Mouse (Mus musculus): ENCODE results near the gene Gfi1. TPM values are rescaled to one million over a fixed set of nuclear protein-coding genes. Genes with fewer than 3 reads are reported as not detected.

Gfi1 gene
- total RNA-seq, 2 experiments from 2014 or later, result not detected

GRCm38 (mm10) chr5:107722661-107723532 lies 2.9 kb downstream of the Gfi1 start:
- DNase-seq (ENCODE audit: low spot score in 2 of 2), result peak in 1 of 2 experiments; percentile 9

DNA sequence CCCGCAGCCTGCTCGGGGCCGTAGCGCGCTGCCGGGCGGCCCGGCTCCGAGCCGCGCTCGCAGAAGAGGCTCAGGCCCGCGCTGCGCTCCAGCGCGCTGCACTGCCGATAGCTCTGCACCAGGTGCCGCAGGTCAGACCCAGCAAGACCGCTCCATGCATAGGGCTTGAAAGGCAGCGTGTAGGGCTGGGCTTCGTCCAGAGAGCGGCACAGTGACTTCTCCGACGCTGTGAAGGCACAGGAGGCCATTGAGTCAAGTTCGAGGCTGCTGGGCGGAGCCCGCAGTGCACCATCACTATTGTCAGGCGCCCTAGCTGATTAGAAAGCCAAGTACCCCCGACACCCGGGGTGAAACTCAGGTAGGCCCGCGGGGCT lies 4.2 kb downstream of the Gfi1 start:
- DNase-seq (ENCODE audit: low spot score in 2 of 2), result no peak

DNA sequence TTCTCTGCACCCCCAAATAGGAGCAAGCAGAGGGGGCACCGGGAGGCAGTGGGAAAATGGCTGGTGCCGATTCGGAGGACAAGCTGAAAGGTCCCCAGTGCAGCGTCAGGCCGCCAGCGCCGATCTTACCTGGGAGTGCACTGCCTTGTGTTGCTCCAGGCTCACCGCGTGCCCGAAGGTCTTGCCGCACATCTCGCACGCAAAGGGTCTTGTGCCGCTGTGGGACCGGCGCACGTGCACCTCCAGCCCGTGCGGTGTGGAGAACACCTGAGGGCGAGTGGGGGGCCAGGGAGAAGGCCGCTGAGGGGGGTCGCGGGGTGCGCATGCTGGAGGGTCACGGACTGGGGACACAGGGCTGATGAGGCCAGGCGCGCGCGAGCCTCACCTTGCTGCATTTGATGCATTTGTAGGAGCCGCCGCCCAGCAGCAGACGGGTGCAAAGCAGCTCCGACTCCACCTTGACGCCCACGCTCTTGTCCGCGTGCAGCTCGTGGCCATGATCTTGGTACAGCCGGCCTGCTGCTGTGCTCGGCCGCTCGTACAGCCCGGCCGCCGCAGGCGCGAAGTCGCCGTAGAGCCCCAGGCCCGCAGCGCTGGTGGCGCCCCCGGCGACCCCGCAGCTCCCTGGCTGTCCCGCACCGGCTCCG lies 4.7 kb downstream of the Gfi1 start:
- DNase-seq (ENCODE audit: low spot score in 2 of 2), result no peak

DNA sequence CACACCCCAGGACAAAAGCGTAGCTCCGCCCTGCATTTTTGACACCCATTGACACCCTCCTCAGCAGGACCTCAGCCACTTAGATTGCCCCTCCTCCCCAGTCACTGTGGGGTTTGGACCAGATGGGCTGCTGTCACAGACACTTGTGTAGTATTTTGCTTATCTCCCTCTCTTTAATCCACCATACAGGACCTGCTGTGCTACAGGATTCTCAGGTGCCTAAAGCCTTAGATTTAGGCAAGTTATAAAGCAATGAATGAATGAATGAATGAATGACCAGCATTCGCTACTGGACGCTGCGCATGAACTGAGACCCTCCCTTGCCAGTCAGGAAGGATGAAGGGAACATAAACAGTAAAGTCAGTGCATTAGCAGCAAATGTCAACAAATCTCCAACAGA lies 5.3 kb downstream of the Gfi1 start:
- DNase-seq (ENCODE audit: low spot score in 2 of 2), result no peak

- DNase-seq (ENCODE audit: low spot score in 2 of 2), result no peak
These were observed 6.0 kb downstream of the Gfi1 start for GRCm38 (mm10) chr5:107719786-107720185.

- DNase-seq (ENCODE audit: low spot score in 2 of 2), result no peak
These were observed 6.6 kb downstream of the Gfi1 start for GRCm38 (mm10) chr5:107719209-107719608.

DNA sequence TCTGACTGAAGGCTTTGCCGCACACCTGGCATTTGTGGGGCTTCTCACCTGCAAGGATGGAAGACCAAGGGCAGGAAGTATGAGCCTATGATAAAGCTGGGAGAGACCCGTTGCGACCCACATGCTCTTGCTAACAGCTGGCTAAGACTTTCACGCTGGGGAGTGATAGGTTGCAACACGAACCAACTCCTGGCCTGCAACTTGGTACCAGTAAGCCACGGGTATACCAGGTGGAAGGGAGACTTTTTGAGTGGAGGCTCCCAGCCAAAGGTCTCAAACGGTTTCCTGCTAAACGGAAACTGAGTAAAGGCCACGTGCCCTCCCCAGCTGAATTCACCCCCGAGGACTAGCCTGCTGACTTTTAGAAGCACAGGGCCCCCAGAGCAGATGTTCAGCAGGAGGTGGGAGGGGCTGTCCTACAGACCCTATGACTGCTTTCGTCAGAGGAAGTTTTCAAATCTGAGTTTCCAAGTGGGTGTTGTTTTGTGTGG lies 7.9 kb downstream of the Gfi1 start:
- no peak for DNase-seq (ENCODE audit: low spot score in 2 of 2)

DNA sequence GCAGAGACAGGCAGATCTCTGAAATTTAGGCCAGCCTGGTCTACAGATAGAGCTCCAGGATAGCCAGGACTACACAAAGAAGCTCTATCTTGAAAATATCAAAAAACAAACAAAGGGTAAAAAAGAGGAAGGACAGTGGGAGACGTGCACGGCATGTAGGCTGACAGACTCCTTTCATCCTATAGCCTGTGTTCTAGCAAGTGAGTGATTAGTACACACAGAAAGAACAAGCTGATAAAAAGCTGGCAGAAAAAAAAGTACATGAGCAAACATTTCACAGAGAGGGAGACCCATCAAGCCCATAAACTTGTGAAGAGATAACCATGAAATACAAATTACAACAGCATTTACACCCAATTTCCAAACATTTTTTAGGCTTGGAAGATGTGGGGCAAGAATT lies 14.1 kb downstream of the Gfi1 start:
- DNase-seq (ENCODE audit: low spot score in 2 of 2), result no peak

DNA sequence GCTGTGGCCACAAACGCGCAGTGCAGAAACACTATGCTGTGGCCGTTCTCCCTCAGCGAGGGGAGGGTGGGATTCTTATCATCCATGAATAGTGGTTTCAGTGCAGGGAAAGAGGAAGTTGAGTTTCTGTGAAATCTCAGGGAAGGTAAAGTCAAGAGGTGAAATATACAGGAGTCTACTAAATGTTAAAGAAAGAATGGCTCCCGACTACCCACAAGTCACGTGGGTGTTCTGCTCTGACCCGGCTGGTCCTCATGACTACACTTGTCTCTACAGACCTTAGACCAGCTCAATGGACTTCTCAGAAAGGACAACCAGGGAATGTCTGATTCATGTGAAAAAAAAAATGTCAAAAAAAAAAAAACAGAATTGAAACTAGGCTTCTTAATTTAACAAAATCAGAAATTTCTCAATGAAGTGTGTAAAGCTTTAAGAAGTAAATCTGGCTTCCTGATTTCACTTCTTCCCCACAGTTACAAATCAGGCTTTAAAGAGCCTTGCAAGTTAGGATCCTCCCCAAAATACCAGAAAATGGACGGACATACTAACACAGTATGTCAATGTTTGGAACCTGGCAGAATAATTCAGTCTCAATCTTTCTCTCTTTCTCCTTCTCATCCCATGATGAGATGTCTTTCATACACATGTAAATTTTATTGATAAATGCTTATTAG lies 17.6 kb downstream of the Gfi1 start:
- no peak for DNase-seq (ENCODE audit: low spot score in 2 of 2)

DNA sequence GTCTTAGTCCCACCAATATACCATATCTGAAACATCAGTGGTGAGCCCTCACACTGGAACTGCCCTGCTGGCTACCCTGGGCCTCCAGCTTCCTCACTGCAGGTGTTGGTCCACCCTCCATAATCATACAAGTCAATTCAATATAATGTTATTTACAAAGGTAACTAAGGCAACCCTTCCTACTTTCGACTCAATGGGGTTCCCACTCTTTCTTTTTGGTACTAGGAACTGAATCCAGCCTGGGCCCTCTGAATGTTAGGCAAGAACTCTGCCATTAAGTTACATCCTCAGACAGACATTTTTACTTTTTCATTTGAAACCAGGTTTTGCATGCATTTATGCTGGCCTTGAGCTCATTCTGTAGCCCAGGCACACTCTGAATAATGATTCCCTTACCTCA lies 19.6 kb downstream of the Gfi1 start:
- no peak for DNase-seq (ENCODE audit: low spot score in 2 of 2)

GRCm38 (mm10) chr5:107705756-107706155 lies 20.1 kb downstream of the Gfi1 start:
- DNase-seq (ENCODE audit: low spot score in 2 of 2), result no peak

DNA sequence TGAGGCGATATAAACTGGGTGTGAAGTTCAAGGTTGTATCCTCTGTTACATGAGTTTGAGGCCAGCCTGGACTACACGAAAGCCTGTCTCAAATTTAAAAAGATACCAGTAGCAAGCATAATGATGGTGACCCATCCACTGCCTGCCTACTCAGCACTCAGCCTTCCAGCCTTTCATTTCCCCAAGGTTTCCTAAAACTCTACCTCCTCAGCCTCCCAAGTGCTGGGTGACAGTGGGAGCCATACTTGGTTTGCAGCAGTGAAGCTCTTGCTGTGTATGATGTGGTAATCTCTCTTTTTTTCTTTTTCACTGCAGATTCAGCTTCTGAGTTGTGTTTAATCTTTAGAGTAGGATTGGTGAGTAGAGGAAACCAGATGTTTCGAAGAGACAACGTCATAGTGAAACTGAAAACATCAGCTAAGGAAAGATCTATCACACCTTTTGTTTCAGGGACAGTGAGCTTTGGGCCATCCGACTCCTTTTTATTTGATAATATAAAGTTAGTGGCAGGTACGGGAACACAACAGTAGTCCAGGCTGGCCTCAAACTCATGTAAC lies 22.6 kb downstream of the Gfi1 start:
- DNase-seq (ENCODE audit: low spot score in 2 of 2), result no peak

DNA sequence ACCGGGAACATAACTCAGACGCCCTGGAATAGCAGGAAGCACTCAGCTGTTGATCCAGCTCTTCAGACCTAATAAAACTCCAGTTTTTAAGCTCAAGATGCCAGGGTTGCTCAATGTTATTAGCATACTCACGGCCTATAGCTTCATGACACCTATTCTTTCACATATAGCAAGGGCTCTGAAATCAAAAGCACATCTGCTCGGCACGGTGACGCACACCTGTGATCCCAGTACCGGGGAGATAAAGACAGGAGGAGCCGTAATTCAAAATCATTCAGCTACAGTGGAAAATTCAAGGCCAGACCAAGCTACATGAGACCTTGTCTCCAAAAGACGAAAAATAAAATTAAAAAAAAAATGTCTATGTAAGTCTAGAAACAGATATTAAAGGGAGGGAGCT lies 24.2 kb downstream of the Gfi1 start:
- no peak for DNase-seq (ENCODE audit: low spot score in 2 of 2)

- no peak for DNase-seq (ENCODE audit: low spot score in 2 of 2)
These were observed 25.0 kb downstream of the Gfi1 start for GRCm38 (mm10) chr5:107700873-107701272.

DNA sequence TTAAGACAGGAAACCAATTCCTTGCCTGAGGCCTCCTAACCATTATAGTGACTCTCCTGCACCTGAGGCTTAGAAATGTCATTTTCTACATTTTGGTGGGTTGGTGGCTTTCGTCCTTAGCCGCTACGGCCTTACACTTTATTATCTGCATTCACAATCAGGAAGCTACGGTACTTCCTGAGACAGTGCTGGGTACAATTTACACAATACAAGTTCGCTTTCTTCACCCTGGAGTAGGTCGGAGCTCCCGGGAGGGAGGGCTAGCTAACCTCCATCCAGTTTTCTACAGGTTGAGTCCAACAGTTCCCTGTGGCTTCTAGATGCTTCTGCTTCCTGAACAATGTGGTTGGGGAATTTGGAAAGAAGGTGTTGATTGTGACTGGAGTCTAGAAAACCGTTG lies 26.9 kb downstream of the Gfi1 start:
- DNase-seq (ENCODE audit: low spot score in 2 of 2), result no peak

DNA sequence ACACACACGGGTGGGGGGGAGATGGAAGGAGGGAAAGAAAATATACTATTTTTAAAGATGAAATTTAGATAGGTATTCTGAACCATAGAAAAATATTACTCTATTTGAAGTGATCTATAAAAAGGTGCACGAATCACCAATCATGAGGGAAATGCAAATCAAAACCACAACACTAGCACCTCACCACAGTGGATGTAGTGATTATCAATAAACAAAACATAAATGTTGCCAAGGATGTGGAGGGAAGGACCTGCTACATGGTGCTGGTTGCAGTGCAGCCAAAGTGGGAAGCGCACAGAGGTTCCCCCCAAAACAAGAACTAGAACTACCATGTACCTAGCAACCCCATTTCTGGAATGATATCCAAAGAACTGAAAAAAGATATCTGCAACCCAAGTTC lies 30.8 kb downstream of the Gfi1 start:
- DNase-seq (ENCODE audit: low spot score in 2 of 2), result no peak

- DNase-seq (ENCODE audit: low spot score in 2 of 2), result peak in 1 of 2 experiments; percentile 4
These were observed 37.4 kb downstream of the Gfi1 start for GRCm38 (mm10) chr5:107688499-107688866.

- DNase-seq (ENCODE audit: low spot score in 2 of 2), result peak; percentile 48 to 63
These were observed 38.0 kb downstream of the Gfi1 start for GRCm38 (mm10) chr5:107687592-107688498.

GRCm38 (mm10) chr5:107687161-107687560 lies 38.7 kb downstream of the Gfi1 start:
- no peak for DNase-seq (ENCODE audit: low spot score in 2 of 2)

DNA sequence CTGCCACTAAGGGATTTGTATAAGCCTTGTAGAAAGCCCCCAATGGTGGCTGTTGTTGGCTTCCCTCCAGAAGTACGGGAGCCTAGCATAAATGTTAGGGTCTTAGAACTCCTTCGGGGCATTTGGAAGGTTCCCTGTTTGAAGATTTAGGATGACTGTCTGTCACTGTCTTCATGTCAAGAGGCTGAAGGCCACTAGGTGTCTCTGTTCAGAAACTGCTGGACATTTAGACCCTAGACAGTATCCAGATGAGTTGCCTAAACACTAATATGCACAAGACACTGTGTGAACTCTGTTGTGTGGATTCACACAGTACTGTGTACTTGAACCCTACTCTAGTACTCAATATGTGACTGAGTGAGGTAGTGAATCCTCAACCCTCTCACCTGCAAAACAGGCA lies 41.5 kb downstream of the Gfi1 start:
- no peak for DNase-seq (ENCODE audit: low spot score in 2 of 2)

- no peak for DNase-seq (ENCODE audit: low spot score in 2 of 2)
These were observed 44.5 kb downstream of the Gfi1 start for GRCm38 (mm10) chr5:107681300-107681699.
